Mouse (Mus musculus) embryonic fibroblast, embryonic 13.5 days (primary cell): ENCODE results near the gene Auts2.

ENCODE experiments used
- CTCF ChIP-seq: IDR thresholded peaks from 2 replicates; pipeline ENCODE4 v1.5.1; 2011; ENCODE audit warnings: mild to moderate bottlenecking, control low read depth, low read length, moderate library complexity, borderline replicate concordance; ENCODE audit not compliant: insufficient read depth
- POLR2A ChIP-seq: IDR thresholded peaks from 2 replicates; pipeline ENCODE4 v1.6.1; 2011; ENCODE audit warnings: low read depth, mild to moderate bottlenecking, control low read depth, low read length, moderate library complexity

DNA sequence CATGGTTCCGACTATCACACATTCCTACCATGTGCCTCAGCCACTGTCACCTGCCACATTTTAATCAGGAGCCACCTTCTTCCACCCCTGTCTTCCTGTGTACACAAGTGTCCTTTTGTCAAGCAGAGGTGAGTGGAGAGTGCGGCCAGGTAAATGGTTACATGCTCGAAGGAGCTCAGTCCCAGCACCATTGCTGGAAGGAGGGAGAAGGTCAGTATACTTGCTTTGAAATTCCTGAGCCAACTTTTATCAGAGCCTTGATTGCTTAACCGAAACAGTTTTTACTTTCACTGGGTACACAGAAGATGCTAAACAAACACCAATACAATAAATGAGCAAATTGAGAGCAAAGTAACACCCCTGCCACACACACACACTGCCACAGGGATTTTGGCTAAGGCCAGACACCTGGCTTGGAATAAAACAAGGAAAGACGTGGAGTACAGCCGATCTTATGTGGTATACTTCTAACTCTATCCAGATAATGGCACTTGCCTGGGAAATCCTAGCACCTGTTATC lies 953.1 kb downstream of the Auts2 start:
- TF ChIP-seq CTCF, result no peak
- TF ChIP-seq POLR2A, result no peak
